ENCODE assay signal across 8 mouse cellular contexts in the genomic region with DNA sequence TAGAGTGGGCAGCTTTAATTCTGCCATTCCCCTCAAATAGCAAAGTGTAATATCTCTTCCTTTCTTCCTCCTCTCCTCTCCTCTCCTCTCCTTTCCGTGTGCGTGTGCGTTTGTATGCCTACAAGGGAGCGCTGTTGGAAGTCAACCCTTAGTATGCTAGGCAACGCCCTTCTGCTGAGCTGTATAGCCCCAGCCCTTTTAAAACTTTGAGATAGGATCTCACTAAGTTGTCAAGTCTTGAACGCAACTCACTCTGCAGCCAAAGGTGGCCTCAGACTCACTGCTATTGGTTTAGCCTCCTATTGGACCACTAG. TPM values are rescaled to one million over a fixed set of nuclear protein-coding genes. Genes with fewer than 3 reads are reported as not detected.
DNase-seq lines count a peak whose midpoint lies in the region; ATAC-seq and TF ChIP-seq lines count a peak whose summit lies in the region.

No protein-coding gene starts in this region.

- TF ChIP-seq POLR2A in cortical plate, adult 2 months (IDR thresholded peaks at IDR 0.05; ENCODE audit: extremely low read depth, insufficient read depth, low read length), result no peak

- TF ChIP-seq CTCF in cortical plate, adult 2 months (IDR thresholded peaks at IDR 0.05; ENCODE audit: extremely low read depth, insufficient read depth, low read length), result no peak

- no peak for DNase-seq in lung, postnatal 14 days
- no peak for DNase-seq in cerebellum, postnatal 36 days
- DNase-seq in urinary bladder, postnatal 36 days (ENCODE audit: low spot score in 2 of 2), result no peak
- no peak for DNase-seq in layer of hippocampus, adult 8-10 months (ENCODE audit: low spot score in 2 of 2)

- peaks cover 9% of the 10 kb centered on the region; the same call in 1 of the 2 replicates for H3K36me3 ChIP-seq in lung, embryonic 16.5 days (ENCODE audit: control insufficient read depth, insufficient read depth, low read length)
- H3K36me3 ChIP-seq in intestine, embryonic 16.5 days (ENCODE audit: control insufficient read depth, insufficient read depth, low read length), result peaks cover 4% of the 10 kb centered on the region; the same call in 1 of the 2 replicates
- H3K36me3 ChIP-seq in neural tube, embryonic 13.5 days, result peaks cover 13% of the 10 kb centered on the region

- peak overlapping the region; percentile 94 for H3K4me2 ChIP-seq in lung, embryonic 16.5 days (ENCODE audit: low read depth, low read length)
- peak overlapping the region; percentile 86 for H3K4me2 ChIP-seq in intestine, embryonic 16.5 days (ENCODE audit: low read depth, low read length)
- H3K4me2 ChIP-seq in neural tube, embryonic 13.5 days, result peak overlapping the region; percentile 71

- H3K4me3 ChIP-seq in lung, embryonic 16.5 days (ENCODE audit: low read length), result peak overlapping the region; percentile 99
- H3K4me3 ChIP-seq in cortical plate, adult 2 months (ENCODE audit: insufficient read depth, low read length), result peak overlapping the region; percentile 64
- peak overlapping the region; percentile 99 for H3K4me3 ChIP-seq in intestine, embryonic 16.5 days (ENCODE audit: low read length)
- peak overlapping the region; percentile 85 for H3K4me3 ChIP-seq in neural tube, embryonic 13.5 days

- H3K27ac ChIP-seq in lung, embryonic 16.5 days (ENCODE audit: low read length), result no peak overlapping the region
- no peak overlapping the region for H3K27ac ChIP-seq in cortical plate, adult 2 months (ENCODE audit: insufficient read depth, low read length)
- H3K27ac ChIP-seq in intestine, embryonic 16.5 days (ENCODE audit: low read length), result no peak overlapping the region; the same call in 1 of the 2 replicates
- H3K27ac ChIP-seq in neural tube, embryonic 13.5 days (replicated peaks), result no peak overlapping the region

- no peaks in the 10 kb centered on the region for H3K9me3 ChIP-seq in lung, embryonic 16.5 days (ENCODE audit: control insufficient read depth, low read length)
- no peaks in the 10 kb centered on the region for H3K9me3 ChIP-seq in intestine, embryonic 16.5 days (ENCODE audit: control insufficient read depth, low read length)
- no peaks in the 10 kb centered on the region for H3K9me3 ChIP-seq in neural tube, embryonic 13.5 days

- ATAC-seq in lung, embryonic 16.5 days (ENCODE audit: low read depth), result no peak
- ATAC-seq in intestine, embryonic 16.5 days, result peak; percentile 51; the same call in 1 of the 2 replicates
- ATAC-seq in neural tube, embryonic 13.5 days (ENCODE audit: low read depth), result no peak

- H3K9ac ChIP-seq in lung, embryonic 16.5 days (ENCODE audit: low read length), result peak overlapping the region; percentile 97
- H3K9ac ChIP-seq in intestine, embryonic 16.5 days (ENCODE audit: low read depth, low read length), result peak overlapping the region; percentile 96
- peak overlapping the region; percentile 94 for H3K9ac ChIP-seq in neural tube, embryonic 13.5 days

- WGBS in lung, embryonic 16.5 days, result 4% methylated on average over 6 of the region's 6 CpGs
- 13% methylated on average over 6 of the region's 6 CpGs for WGBS in intestine, embryonic 16.5 days
- WGBS in neural tube, embryonic 13.5 days, result 21% methylated on average over 6 of the region's 6 CpGs

- peaks cover 6% of the 10 kb centered on the region for H3K4me1 ChIP-seq in lung, embryonic 16.5 days (replicated peaks; ENCODE audit: control insufficient read depth, insufficient read depth, low read length)
- no peaks in the 10 kb centered on the region; the same call in 1 of the 2 replicates for H3K4me1 ChIP-seq in cortical plate, adult 2 months (ENCODE audit: control insufficient read depth, insufficient read depth, low read length)
- H3K4me1 ChIP-seq in intestine, embryonic 16.5 days (ENCODE audit: control insufficient read depth, insufficient read depth, low read length), result peaks cover 10% of the 10 kb centered on the region; the same call in 1 of the 2 replicates
- H3K4me1 ChIP-seq in neural tube, embryonic 13.5 days (replicated peaks), result peaks cover 18% of the 10 kb centered on the region

- H3K27me3 ChIP-seq in lung, embryonic 16.5 days (ENCODE audit: control insufficient read depth, insufficient read depth, low read depth, low read length), result no peaks in the 10 kb centered on the region
- no peaks in the 10 kb centered on the region for H3K27me3 ChIP-seq in intestine, embryonic 16.5 days (replicated peaks; ENCODE audit: control insufficient read depth, insufficient read depth, low read length)
- no peaks in the 10 kb centered on the region; the same call in 1 of the 2 replicates for H3K27me3 ChIP-seq in neural tube, embryonic 13.5 days

RNA-seq across cellular contexts. Expression of gene Arl1, which starts 1.6 kb away (rescaled TPM):
- 194 and 197 TPM in 2 replicates for polyA plus RNA-seq in lung, embryonic 16.5 days (2015; fragmentation: Nextera tagmentation; extraction: Ambion mirVana)
- 130 and 132 TPM in 2 replicates for polyA plus RNA-seq in cortical plate, adult 2 months (2012; rRNA removed)
- 185 and 192 TPM in 2 replicates for polyA plus RNA-seq in intestine, embryonic 16.5 days (2015; fragmentation: Nextera tagmentation; extraction: Ambion mirVana)
- polyA plus RNA-seq in neural tube, embryonic 13.5 days (2015; fragmentation: Nextera tagmentation; extraction: Ambion mirVana), result 157 and 159 TPM in 2 replicates
- 100 to 1,000 TPM; 124 to 140 (median 133) TPM for total RNA-seq in layer of hippocampus, adult 8-10 months (2022)

RNA-seq across cellular contexts. Expression of gene Spic, which starts 47.5 kb away (rescaled TPM):
- polyA plus RNA-seq in lung, embryonic 16.5 days (2015; fragmentation: Nextera tagmentation; extraction: Ambion mirVana), result 0.43 and 0.49 TPM in 2 replicates
- polyA plus RNA-seq in cortical plate, adult 2 months (2012; rRNA removed), result not detected in 2 replicates
- polyA plus RNA-seq in intestine, embryonic 16.5 days (2015; fragmentation: Nextera tagmentation; extraction: Ambion mirVana), result 0.56 and 2.1 TPM in 2 replicates
- polyA plus RNA-seq in neural tube, embryonic 13.5 days (2015; fragmentation: Nextera tagmentation; extraction: Ambion mirVana), result not detected in 2 replicates
- total RNA-seq in layer of hippocampus, adult 8-10 months (2022), result not detected
